Mouse (Mus musculus) embryonic facial prominence, embryonic 14.5 days (tissue): ENCODE results near the gene Cep19. TPM values are rescaled to one million over a fixed set of nuclear protein-coding genes. Genes with fewer than 3 reads are reported as not detected.

Source experiments
- ATAC-seq: fragments of 200-750 bp; cut with Nextera tagmentation; 2 replicates; pipeline ENCODE4 v1.8.0; 2017; ENCODE audit warnings: low read depth, moderate number of reproducible peaks, moderate TSS enrichment
- DNase-seq: peaks from one replicate; pipeline ENCODE4 v3.0.0-alpha.2; 2015; ENCODE audit warnings: low spot score
- H3K27ac ChIP-seq: fragments of 300-500 bp; sonication (generic); replicated peaks from 2 replicates; pipeline ENCODE4 v1.5.1; 2014; ENCODE audit warnings: low read depth, mild to moderate bottlenecking, low read length, moderate library complexity
- H3K27me3 ChIP-seq: fragments of 300-500 bp; sonication (generic); replicated peaks from 2 replicates; pipeline ENCODE4 v1.6.1; 2014; ENCODE audit warnings: low read length; ENCODE audit not compliant: control insufficient read depth, insufficient read depth
- H3K36me3 ChIP-seq: fragments of 300-500 bp; sonication (generic); 2 replicates; pipeline ENCODE4 v1.6.1; 2014; ENCODE audit warnings: low read length, mixed read lengths; ENCODE audit not compliant: control insufficient read depth, insufficient read depth
- H3K4me1 ChIP-seq: fragments of 300-500 bp; sonication (generic); 2 replicates; pipeline ENCODE4 v1.6.1; 2014; ENCODE audit warnings: antibody characterized with exemption, low read length; ENCODE audit not compliant: control insufficient read depth, insufficient read depth
- H3K4me2 ChIP-seq: fragments of 300-500 bp; sonication (generic); 2 replicates; pipeline ENCODE4 v1.6.1; 2014; ENCODE audit warnings: low read depth, mild to moderate bottlenecking, low read length, moderate library complexity, mixed read lengths
- H3K4me3 ChIP-seq: fragments of 300-500 bp; sonication (generic); 2 replicates; pipeline ENCODE4 v1.5.1; 2014; ENCODE audit warnings: low read depth, mild to moderate bottlenecking, low read length
- H3K9ac ChIP-seq: fragments of 300-500 bp; sonication (generic); 2 replicates; pipeline ENCODE4 v1.6.1; 2014; ENCODE audit warnings: low read depth, mild to moderate bottlenecking, low read length, moderate library complexity, mixed read lengths
- H3K9me3 ChIP-seq: fragments of 300-500 bp; sonication (generic); 2 replicates; pipeline ENCODE4 v1.6.1; 2016; ENCODE audit warnings: low read length; ENCODE audit not compliant: control insufficient read depth
- WGBS: fragments of 180-500 bp; shearing (Covaris S2); extraction: QIAGEN DNeasy Blood & Tissue Kit; methylation state at CpG from one replicate; pipeline ENCODE4 v1.1.7; 2014; 5-methylcytosine and 5-hydroxymethylcytosine counted together
- polyA plus RNA-seq: library from polyadenylated mRNA; unstranded; fragments of >200 nt; fragmentation: Nextera tagmentation; extraction: Ambion mirVana; gene quantifications from 2 replicates; pipeline ENCODE4 v1.2.1, GENCODE M21; 2014

The Cep19 gene
- polyA plus RNA-seq, 1 experiment from 2014 or later = 29.4 TPM

DNA sequence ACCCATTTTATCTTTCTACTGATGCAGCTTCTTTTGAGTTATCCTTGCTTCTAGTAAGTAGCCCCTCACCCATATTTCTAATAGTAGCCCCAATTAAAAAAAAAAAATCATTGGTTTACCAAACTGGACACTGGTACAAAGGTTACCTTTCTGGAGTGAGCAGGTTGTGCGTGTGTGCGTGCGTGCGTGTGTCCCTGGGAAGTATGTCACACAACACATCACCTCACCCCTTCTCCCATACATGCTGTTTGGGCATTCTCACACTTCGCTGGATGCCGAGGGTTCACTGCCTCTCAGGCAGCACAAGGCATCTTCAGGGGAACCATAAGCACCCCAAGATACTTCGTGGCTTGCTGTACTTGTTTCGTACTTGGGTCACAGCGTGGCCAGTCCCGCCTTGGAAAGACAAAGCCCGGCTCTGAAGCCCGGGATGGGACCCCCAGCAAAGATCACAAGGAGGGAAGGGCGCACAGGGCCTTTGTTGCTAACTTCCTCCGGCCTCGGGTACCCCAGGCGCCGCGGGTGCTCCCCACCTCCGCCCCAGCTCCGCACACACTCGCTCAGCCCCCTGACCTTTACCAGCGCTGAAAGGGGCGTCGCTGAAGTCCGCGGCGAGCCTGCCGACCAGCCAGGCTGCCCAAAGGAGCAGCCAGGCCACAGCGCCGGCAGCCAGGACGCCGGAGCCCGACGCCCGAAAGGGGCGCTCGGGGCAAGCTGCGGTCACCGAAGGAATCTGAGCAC lies 533 bp upstream of the Cep19 start:
- no peaks in the 10 kb centered on the region for H3K9me3 ChIP-seq
- H3K27me3 ChIP-seq = no peaks in the 10 kb centered on the region
- H3K4me2 ChIP-seq = peak overlapping the region; percentile 73
- peaks cover 10% of the 10 kb centered on the region for H3K4me1 ChIP-seq
- ATAC-seq (peak; percentile 72), DNase-seq (peak; percentile 26)
- H3K36me3 ChIP-seq = peaks cover 31% of the 10 kb centered on the region
- under 1% methylated on average over 25 of the region's 39 CpGs for WGBS
- peak overlapping the region; percentile 93 for H3K9ac ChIP-seq
- H3K4me3 ChIP-seq = peak overlapping the region; percentile 99
- peak overlapping the region; percentile 83 for H3K27ac ChIP-seq

- H3K36me3 ChIP-seq = peaks cover 45% of the 10 kb centered on the region
Measured at GRCm38 (mm10) chr16:32102295-32102694, 2.7 kb downstream of the Cep19 start.

DNA sequence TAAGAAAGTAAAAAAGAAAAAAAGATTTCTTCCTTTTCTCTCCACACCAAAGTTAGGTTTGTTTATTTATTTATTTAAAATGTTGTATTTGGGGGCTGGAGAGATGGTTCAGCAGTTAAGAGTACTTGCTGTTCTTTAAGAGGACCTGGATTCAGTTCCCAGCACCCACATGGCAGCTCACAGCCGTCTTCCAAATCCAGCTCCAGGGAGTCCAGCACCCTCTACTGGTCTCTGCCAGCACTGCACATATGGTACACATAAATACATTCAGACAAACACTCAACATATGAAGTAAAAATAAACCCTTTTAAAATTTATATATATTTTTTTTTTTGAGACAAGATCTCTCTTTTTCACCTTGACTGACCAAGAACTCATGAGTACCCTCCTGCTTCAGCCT lies 6.1 kb downstream of the Cep19 start:
- ATAC-seq = no peak
- no peaks in the 10 kb centered on the region for H3K4me1 ChIP-seq
- no peak for DNase-seq
- no peak overlapping the region for H3K9ac ChIP-seq
- 0 out of 2 replicates have a peak, but pooled peaks cover 3% of the 10 kb centered on the region for H3K9me3 ChIP-seq
- 87% methylated on average over 1 of the region's 1 CpGs for WGBS
- no peak overlapping the region for H3K4me3 ChIP-seq
- no peak overlapping the region for H3K27ac ChIP-seq
- H3K36me3 ChIP-seq = peaks cover 56% of the 10 kb centered on the region
- no peaks in the 10 kb centered on the region for H3K27me3 ChIP-seq
- no peak overlapping the region for H3K4me2 ChIP-seq

More at GRCm38 (mm10) chr16:32102295-32102694, 2.7 kb downstream of the Cep19 start:
- H3K27me3 ChIP-seq = no peaks in the 10 kb centered on the region
- no peak overlapping the region for H3K9ac ChIP-seq
- H3K27ac ChIP-seq = no peak overlapping the region
- DNase-seq = no peak
- peaks cover 10% of the 10 kb centered on the region for H3K4me1 ChIP-seq
- H3K4me3 ChIP-seq = no peak overlapping the region
- H3K9me3 ChIP-seq = 0 out of 2 replicates have a peak, but pooled peaks cover 3% of the 10 kb centered on the region
- 89% methylated on average over 13 of the region's 13 CpGs for WGBS
- no peak overlapping the region for H3K4me2 ChIP-seq
- no peak for ATAC-seq

- peaks cover 52% of the 10 kb centered on the region for H3K36me3 ChIP-seq
Measured at GRCm38 (mm10) chr16:32107342-32108045, 7.9 kb downstream of the Cep19 start.

DNA sequence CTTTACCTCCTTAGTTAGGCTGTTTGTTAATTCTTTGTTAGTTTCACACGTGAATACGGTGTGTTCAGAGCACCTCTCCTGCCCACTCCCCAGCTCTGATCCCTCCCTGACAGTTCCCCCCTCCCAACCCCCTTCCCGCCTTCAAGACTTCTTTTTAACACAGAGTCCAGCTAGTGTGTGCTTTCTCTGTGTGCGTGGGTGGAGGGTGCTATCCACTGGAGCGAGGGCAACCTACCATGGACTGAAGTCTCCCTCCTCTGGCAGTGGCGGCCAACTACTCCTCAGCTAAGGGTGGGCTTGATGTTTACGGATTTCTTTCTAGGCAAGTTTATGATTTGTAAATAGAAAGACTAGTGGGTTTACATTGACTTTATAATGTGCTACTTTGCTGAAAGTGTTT lies 8.6 kb downstream of the Cep19 start:
- Histone ChIP-seq H3K27ac (no peak overlapping the region), H3K9ac (no peak overlapping the region), H3K9me3 (0 out of 2 replicates have a peak, but pooled peaks cover 3% of the 10 kb centered on the region), H3K36me3 (peaks cover 45% of the 10 kb centered on the region), H3K4me1 (no peaks in the 10 kb centered on the region), H3K27me3 (no peaks in the 10 kb centered on the region), H3K4me3 (no peak overlapping the region), H3K4me2 (no peak overlapping the region)
- WGBS = 82% methylated on average over 7 of the region's 7 CpGs
- no peak for ATAC-seq
- no peak for DNase-seq

More at GRCm38 (mm10) chr16:32107342-32108045, 7.9 kb downstream of the Cep19 start:
- Histone ChIP-seq H3K9me3 (0 out of 2 replicates have a peak, but pooled peaks cover 3% of the 10 kb centered on the region), H3K27me3 (no peaks in the 10 kb centered on the region), H3K9ac (no peak overlapping the region), H3K4me3 (no peak overlapping the region), H3K27ac (no peak overlapping the region), H3K4me1 (no peaks in the 10 kb centered on the region), H3K4me2 (no peak overlapping the region)
- 88% methylated on average over 12 of the region's 12 CpGs for WGBS
- ATAC-seq (no peak), DNase-seq (no peak)

DNA sequence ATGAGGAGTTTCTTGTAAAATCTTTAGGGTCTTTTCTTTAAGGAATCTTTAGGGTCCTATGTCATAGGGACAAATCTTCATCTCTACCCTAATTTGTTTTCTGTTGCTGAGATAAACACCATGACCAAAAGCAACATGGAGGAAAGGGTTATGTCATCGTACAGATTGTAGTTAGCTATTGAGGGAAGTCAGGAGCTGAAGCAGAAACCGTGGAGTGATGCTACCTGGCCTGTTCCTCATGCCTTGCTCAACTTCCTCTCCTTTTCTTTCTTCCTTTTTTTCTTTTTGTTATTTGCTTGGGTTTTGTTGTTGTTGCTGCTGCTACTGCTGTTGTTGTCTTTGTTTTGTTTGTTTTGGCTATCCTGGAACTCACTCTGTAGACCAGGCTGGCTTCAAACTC lies 9.0 kb downstream of the Cep19 start:
- H3K4me3 ChIP-seq = no peak overlapping the region
- no peak overlapping the region for H3K9ac ChIP-seq
- ATAC-seq (no peak), DNase-seq (no peak)
- no peaks in the 10 kb centered on the region for H3K4me1 ChIP-seq
- no peak overlapping the region for H3K4me2 ChIP-seq
- WGBS = 91% methylated on average over 2 of the region's 2 CpGs
- H3K9me3 ChIP-seq = 0 out of 2 replicates have a peak, but pooled peaks cover 3% of the 10 kb centered on the region
- H3K36me3 ChIP-seq = peaks cover 42% of the 10 kb centered on the region
- H3K27me3 ChIP-seq = no peaks in the 10 kb centered on the region
- H3K27ac ChIP-seq = no peak overlapping the region

DNA sequence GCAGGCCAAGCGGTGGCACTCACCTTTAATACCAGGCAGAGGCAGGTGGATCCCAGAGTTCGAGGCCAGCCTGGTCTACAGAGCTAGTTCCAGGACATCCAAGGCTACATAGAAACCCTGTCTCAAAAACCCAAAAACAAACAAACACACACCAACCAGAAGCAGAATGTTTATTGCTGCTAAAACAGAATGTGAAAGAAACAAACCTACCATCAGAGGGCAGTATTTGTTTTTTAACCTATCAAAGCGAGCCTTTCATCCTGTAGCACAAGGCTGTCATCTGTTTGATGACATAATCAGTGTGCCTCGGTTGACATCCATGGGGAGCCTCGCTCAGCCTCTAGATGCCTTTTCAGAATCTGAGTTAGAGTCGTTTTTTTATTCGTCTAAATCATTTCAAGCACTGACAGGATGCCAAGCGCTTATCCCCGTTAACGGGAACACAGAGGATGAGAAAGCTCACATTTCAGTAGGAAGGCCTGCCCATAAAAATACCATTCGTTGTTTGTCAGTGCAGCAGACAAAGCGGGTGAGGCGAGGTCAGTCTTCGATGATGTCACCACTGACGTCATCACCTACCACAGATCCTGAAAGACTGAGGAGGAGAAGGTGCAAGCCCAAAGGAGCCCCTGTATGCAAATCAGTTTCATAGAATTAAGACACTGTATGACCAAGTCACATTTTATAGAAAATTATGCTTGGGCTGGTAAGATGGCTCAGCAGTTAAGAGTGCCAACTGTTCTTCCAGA lies 11.5 kb downstream of the Cep19 start:
- no peak overlapping the region for H3K4me2 ChIP-seq
- DNase-seq = no peak
- no peaks in the 10 kb centered on the region for H3K27me3 ChIP-seq
- no peak overlapping the region for H3K27ac ChIP-seq
- no peaks in the 10 kb centered on the region for H3K9me3 ChIP-seq
- ATAC-seq = no peak
- no peak overlapping the region for H3K9ac ChIP-seq
- H3K4me1 ChIP-seq = no peaks in the 10 kb centered on the region
- 72% methylated on average over 15 of the region's 15 CpGs for WGBS
- no peak overlapping the region for H3K4me3 ChIP-seq
- peaks cover 23% of the 10 kb centered on the region for H3K36me3 ChIP-seq

DNA sequence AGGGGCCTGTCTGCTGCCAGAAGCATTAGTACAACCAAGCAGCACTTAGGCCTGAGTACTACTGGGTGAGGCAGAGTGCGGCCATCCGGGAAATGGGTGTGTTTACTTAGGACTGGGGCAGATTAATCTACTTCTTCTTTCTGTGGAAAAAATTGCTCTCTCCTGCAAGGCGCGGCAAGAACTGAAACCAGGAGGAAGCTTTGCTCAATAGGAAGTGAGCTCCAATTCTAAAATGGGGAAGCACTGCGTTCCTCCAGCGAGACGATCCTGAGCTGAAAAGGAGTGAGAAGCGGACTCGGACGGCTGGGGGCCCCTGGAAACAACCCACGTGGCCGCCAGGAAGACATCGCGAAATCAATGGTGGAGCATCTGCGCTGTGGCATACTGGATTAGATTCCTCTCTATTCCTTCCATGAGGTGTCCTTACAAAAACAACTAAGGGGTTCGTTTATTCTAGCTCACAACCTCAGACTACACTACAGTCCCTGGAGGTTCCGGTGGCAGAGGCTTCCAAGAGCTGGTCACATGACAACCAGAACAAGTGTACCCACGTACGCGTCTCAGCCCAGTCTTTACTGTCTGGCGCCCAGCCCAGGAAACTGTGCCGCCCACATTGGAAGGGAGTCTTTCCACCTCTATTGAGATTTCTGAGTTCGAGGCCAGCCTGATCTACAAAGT lies 14.1 kb downstream of the Cep19 start:
- no peak overlapping the region for H3K27ac ChIP-seq
- no peak overlapping the region for H3K4me3 ChIP-seq
- H3K9me3 ChIP-seq = no peaks in the 10 kb centered on the region
- no peaks in the 10 kb centered on the region for H3K4me1 ChIP-seq
- DNase-seq (peak; percentile 37), ATAC-seq (no peak)
- H3K36me3 ChIP-seq = no peaks in the 10 kb centered on the region
- no peak overlapping the region for H3K9ac ChIP-seq
- H3K27me3 ChIP-seq = no peaks in the 10 kb centered on the region
- no peak overlapping the region for H3K4me2 ChIP-seq
- WGBS = 62% methylated on average over 23 of the region's 23 CpGs
